In the genomic region with DNA sequence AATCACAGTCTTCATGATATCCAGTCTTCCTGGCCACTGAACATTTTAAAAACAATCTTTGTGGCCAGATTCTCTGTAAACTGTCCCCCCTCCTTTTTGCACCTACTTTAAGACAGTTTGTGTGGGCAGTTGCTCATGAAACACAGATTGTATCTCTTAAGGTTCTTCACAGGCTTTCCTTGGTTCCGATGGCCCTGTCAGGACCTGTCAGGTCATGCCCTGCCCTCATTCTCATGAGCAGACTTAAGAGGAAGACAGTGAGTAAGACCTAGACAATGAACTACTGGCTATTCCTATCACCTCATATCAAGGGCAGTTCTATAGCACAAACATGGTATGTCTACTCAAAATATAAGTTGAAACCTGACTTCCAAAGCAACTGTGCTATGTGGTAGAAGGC, we compare ENCODE assay signal across 24 mouse cellular contexts.
"Had no signal": no experiment of that assay in that cellular context is flagged by ENCODE, and none has a peak within 500 bp of the region (broad histone marks: within the 10 kb centered on the region; RNA-seq: fewer than 3 reads in every experiment).

No protein-coding gene starts in this region.

- H3K4me3 ChIP-seq: embryonic facial prominence, embryonic 10.5 days; embryonic facial prominence, embryonic 12.5 days; embryonic facial prominence, embryonic 13.5 days; embryonic facial prominence, embryonic 15.5 days; erythroblast, embryonic 14.5 days; forebrain, embryonic 10.5 days; forebrain, embryonic 12.5 days; forebrain, embryonic 13.5 days; forebrain, embryonic 15.5 days; heart, adult 2 months; heart, embryonic 10.5 days had no signal

- DNase-seq: cerebellum, adult 2 months; cerebellum, adult 8-10 months; cerebellum, adult 9-10 months; cerebellum, adult 9-11 months; cerebellum, postnatal 10 days; cerebellum, postnatal 14 days; cerebellum, postnatal 25 days; cerebellum, postnatal 36 days; embryo, embryonic 11 days; forebrain, postnatal 0 days; gastrocnemius, postnatal 14 days; gastrocnemius, postnatal 25 days; gastrocnemius, postnatal 36 days; heart, adult 2 months had no signal

- H3K27ac ChIP-seq: embryonic facial prominence, embryonic 10.5 days; embryonic facial prominence, embryonic 12.5 days; embryonic facial prominence, embryonic 13.5 days; embryonic facial prominence, embryonic 15.5 days; forebrain, embryonic 10.5 days; forebrain, embryonic 12.5 days; forebrain, embryonic 13.5 days; forebrain, embryonic 15.5 days; heart, adult 2 months had no signal
